Mouse (Mus musculus) CH12.LX (cell line): Measurements from ENCODE around the gene Cyfip2.

Source experiments
- CHD1 ChIP-seq: IDR thresholded peaks from 2 replicates; pipeline ENCODE4 v1.6.1; 2012; ENCODE audit warnings: low read depth, low read length, improper control_type of control experiment, inconsistent platforms
- CHD2 ChIP-seq: IDR thresholded peaks from 2 replicates; pipeline ENCODE4 v1.6.1; 2011; ENCODE audit warnings: low read length, improper control_type of control experiment
- CTCF ChIP-seq, 2 experiments: IDR thresholded peaks in 1 of 2; conservative IDR thresholded peaks in 1 of 2; 2 replicates each; pipeline ENCODE4 v1.5.1; 2011 to 2012; ENCODE audit warnings: low read depth in 2 of 2, low read length in 2 of 2, improper control_type of control experiment in 1 of 2, inconsistent platforms in 1 of 2, mild to moderate bottlenecking in 1 of 2, moderate library complexity in 1 of 2
- EP300 ChIP-seq: IDR thresholded peaks from 2 replicates; pipeline ENCODE4 v1.6.1; 2011; ENCODE audit warnings: low read length, improper control_type of control experiment
- KAT2A ChIP-seq: IDR thresholded peaks from 2 replicates; pipeline ENCODE4 v1.6.1; 2012; ENCODE audit warnings: low read length, improper control_type of control experiment, inconsistent platforms; ENCODE audit not compliant: insufficient replicate concordance
- POLR2A ChIP-seq: IDR thresholded peaks from 2 replicates; pipeline ENCODE4 v1.6.1; 2011; ENCODE audit warnings: low read depth, mild to moderate bottlenecking, improper control_type of control experiment, low read length
- TBP ChIP-seq: conservative IDR thresholded peaks from 2 replicates; pipeline ENCODE4 v1.6.1; 2011; ENCODE audit warnings: low read depth, low read length, improper control_type of control experiment
- ZNF384 ChIP-seq: IDR thresholded peaks from 2 replicates; pipeline ENCODE4 v1.6.1; 2012; ENCODE audit warnings: low read depth, low read length, improper control_type of control experiment, inconsistent platforms

GRCm38 (mm10) chr11:46217686-46218085 lies 95.0 kb downstream of the Cyfip2 start:
- TF ChIP-seq CHD1 (no peak), CTCF (conservative IDR thresholded peaks at IDR 0.05 in 1 of 2, IDR thresholded peaks at IDR 0.05 in 1 of 2; ENCODE audit: low read depth in 2 of 2, low read length in 2 of 2) (no peak), EP300 (no peak), KAT2A (no peak), POLR2A (no peak), TBP (no peak), CHD2 (no peak), ZNF384 (no peak)
